In the genomic region with DNA sequence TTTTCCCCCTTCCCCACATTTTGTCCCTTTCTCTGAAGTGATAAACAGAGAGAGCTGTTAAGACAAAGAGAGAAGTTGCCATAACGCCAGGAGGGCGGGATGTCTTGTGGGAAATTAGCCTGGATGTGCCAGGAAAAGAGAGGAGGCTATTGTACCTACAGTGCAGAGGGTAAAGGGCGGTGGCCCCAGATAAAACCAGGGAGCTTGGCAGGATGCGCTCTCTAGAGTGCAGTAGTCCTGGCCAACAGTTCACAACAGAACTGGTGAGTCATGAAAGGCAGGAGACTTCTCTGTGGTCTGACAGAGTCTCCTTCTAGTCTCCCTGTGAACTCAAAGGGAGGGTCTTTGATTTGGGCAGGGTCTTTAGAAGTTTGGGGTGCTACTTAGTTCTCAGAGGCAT, we compare ENCODE assay signal across 20 mouse cellular contexts. TPM values are rescaled to one million over a fixed set of nuclear protein-coding genes. Genes with fewer than 3 reads are reported as not detected.
A peak's percentile ranks its signal among the peaks of the same experiment; 100 is the strongest.
DNase-seq lines count a peak whose midpoint lies in the region; ATAC-seq lines count a peak whose summit lies in the region.
"Had no signal": no experiment of that assay in that cellular context is flagged by ENCODE, and none has a peak within 500 bp of the region (broad histone marks: within the 10 kb centered on the region; RNA-seq: fewer than 3 reads in every experiment).

No protein-coding gene starts in this region.

- H3K4me3 ChIP-seq in forebrain, embryonic 15.5 days, result no peak overlapping the region
- H3K4me3 ChIP-seq: hindbrain, embryonic 12.5 days; limb, embryonic 12.5 days; midbrain, embryonic 10.5 days; myocyte had no signal

- DNase-seq in adrenal gland, adult 2 months, result peak; percentile 14
- no peak for DNase-seq in adrenal gland, postnatal 25 days
- peak; percentile 12 to 32 for DNase-seq in kidney, postnatal 36 days
- DNase-seq in kidney, adult 8-10 months, result no peak
- peak; percentile 46 to 53 for DNase-seq in heart, postnatal 10 days
- DNase-seq in lung, postnatal 25 days (ENCODE audit: low spot score), result peak; percentile 52
- no peak for DNase-seq in thymus, postnatal 36 days
- DNase-seq: cerebellum, postnatal 14 days; kidney, adult 11 months; liver, postnatal 0 days; retina, postnatal 1 day; thymus, postnatal 4 days had no signal

- no peaks in the 10 kb centered on the region for H3K9me3 ChIP-seq in forebrain, embryonic 15.5 days
- H3K9me3 ChIP-seq: hindbrain, embryonic 12.5 days; midbrain, embryonic 10.5 days had no signal

- no peaks in the 10 kb centered on the region for H3K36me3 ChIP-seq in forebrain, embryonic 15.5 days
- H3K36me3 ChIP-seq: hindbrain, embryonic 12.5 days; limb, embryonic 12.5 days; midbrain, embryonic 10.5 days had no signal

- H3K27ac ChIP-seq in forebrain, embryonic 15.5 days (replicated peaks), result no peak overlapping the region
- H3K27ac ChIP-seq: hindbrain, embryonic 12.5 days; limb, embryonic 12.5 days; midbrain, embryonic 10.5 days; stomach, postnatal 0 days had no signal

- H3K27me3 ChIP-seq in forebrain, embryonic 15.5 days, result no peaks in the 10 kb centered on the region
- H3K27me3 ChIP-seq: hindbrain, embryonic 12.5 days; limb, embryonic 12.5 days had no signal

- intact Hi-C loops in heart, postnatal 10 days (cut with DNase I), result no loop called here

- H3K4me2 ChIP-seq in forebrain, embryonic 15.5 days (replicated peaks), result no peak overlapping the region
- H3K4me2 ChIP-seq: hindbrain, embryonic 12.5 days; limb, embryonic 12.5 days had no signal

- no peak overlapping the region for H3K9ac ChIP-seq in forebrain, embryonic 15.5 days (replicated peaks)
- H3K9ac ChIP-seq: hindbrain, embryonic 12.5 days; limb, embryonic 12.5 days; liver, postnatal 0 days had no signal

- no peak for ATAC-seq in forebrain, embryonic 15.5 days (replicated peaks)
- ATAC-seq: forebrain, embryonic 16.5 days; liver, postnatal 0 days had no signal

- WGBS in forebrain, embryonic 15.5 days, result 68% methylated on average over 4 of the region's 4 CpGs

- no peaks in the 10 kb centered on the region for H3K4me1 ChIP-seq in forebrain, embryonic 15.5 days
- H3K4me1 ChIP-seq: hindbrain, embryonic 12.5 days; limb, embryonic 12.5 days; midbrain, embryonic 10.5 days had no signal

RNA-seq across cellular contexts. Expression of gene Tek, which starts 13.3 kb away (rescaled TPM):
- total RNA-seq in adrenal gland, adult 2 months (2021), result 10 to 100 TPM; 40.4 to 59.5 TPM
- 5.4 and 5.7 TPM in 2 replicates for polyA plus RNA-seq in adrenal gland, adult 2 months (2012; rRNA removed)
- total RNA-seq in adrenal gland, postnatal 25 days (2021), result 47.1 TPM in 2 replicates
- total RNA-seq in heart, postnatal 10 days (2021), result 10 to 100 TPM; 61.1 to 69.4 TPM
- polyA plus RNA-seq in forebrain, embryonic 15.5 days (2015; fragmentation: Nextera tagmentation; extraction: Ambion mirVana), result 7.0 and 7.6 TPM in 2 replicates
- total RNA-seq: neutrophil, adult 5-6 weeks had no signal

Comparison
In these comparisons a context has a peak if more than half of its experiments do, and no peak if none do; other contexts are left out.
1. DNase-seq: peak in adrenal gland, adult 2 months (single experiment), kidney, postnatal 36 days (2 of 2), heart, postnatal 10 days (2 of 2) and lung, postnatal 25 days (single experiment); none in adrenal gland, postnatal 25 days (single experiment), kidney, adult 8-10 months (0 of 2) and thymus, postnatal 36 days (0 of 2).